7 mouse cellular contexts compared by ENCODE assay signal in the genomic region with DNA sequence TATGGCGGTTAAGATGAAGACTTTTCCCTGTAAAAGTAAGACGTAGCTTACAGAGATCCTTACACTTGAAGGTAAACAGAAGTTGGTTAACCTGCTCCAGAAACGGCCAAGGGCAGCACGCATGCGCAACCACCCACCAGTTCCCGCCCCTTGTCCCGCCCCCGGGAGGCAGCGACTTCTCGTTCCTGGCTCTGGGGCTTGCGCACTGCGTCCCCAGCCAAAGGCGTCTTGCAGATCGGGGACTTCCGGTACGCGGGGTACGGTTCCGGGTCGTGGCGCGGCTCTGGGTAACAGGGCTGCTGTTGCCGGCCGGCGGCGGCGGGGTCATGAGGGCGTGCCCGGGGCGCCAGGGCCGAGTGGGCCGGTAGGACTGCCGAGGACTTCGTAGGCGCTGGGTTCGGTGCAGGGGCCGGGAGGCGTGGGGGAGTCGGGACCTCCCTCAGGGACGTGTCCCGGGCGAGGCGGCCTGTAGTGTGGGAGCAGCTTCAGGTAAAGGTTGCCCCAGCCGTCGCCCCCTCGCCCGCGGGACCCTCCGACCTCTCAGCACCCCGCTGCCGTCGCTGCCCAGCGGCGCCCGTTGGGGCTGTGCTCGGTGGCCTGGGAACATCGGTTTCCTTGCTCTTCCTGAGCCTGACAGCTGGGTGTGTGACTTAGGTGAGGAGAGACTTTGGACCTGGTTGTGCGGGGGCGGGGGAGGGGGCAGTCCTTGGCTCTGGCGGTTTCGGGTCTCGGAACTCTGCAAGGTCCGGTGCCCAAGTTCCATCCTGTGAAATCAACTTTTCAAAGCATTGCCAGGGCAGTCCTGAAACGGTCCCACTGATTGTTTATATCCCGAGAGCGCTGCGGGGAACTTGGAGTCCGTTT. TPM values are rescaled to one million over a fixed set of nuclear protein-coding genes. Genes with fewer than 3 reads are reported as not detected.
DNase-seq lines count a peak whose midpoint lies in the region; ATAC-seq lines count a peak whose summit lies in the region.

A gene (plus strand): TSS at position 171 of the 864 bp plus-strand sequence.

- no peaks in the 10 kb centered on the region for H3K36me3 ChIP-seq in intestine, embryonic 16.5 days (ENCODE audit: control insufficient read depth, insufficient read depth, low read length)
- H3K36me3 ChIP-seq in midbrain, embryonic 11.5 days (ENCODE audit: control insufficient read depth, insufficient read depth, low read length), result no peaks in the 10 kb centered on the region

- peak within 1 kb of the TSS; percentile 94 for H3K9ac ChIP-seq in intestine, embryonic 16.5 days (ENCODE audit: low read depth, low read length)
- H3K9ac ChIP-seq in midbrain, embryonic 11.5 days (ENCODE audit: low read length), result peak within 1 kb of the TSS; percentile 72

- H3K4me2 ChIP-seq in intestine, embryonic 16.5 days (ENCODE audit: low read depth, low read length), result peak within 1 kb of the TSS; percentile 68
- H3K4me2 ChIP-seq in midbrain, embryonic 11.5 days, result peak within 1 kb of the TSS; percentile 86

- H3K27ac ChIP-seq in intestine, embryonic 16.5 days (ENCODE audit: low read length), result peak within 1 kb of the TSS; percentile 72
- no peak within 1 kb of the TSS; the same call in 1 of the 2 replicates for H3K27ac ChIP-seq in midbrain, embryonic 11.5 days (ENCODE audit: low read depth, low read length)

- under 1% methylated on average over 66 of the region's 68 CpGs for WGBS in intestine, embryonic 16.5 days
- under 1% methylated on average over 68 of the region's 68 CpGs for WGBS in midbrain, embryonic 11.5 days

- H3K27me3 ChIP-seq in intestine, embryonic 16.5 days (replicated peaks; ENCODE audit: control insufficient read depth, insufficient read depth, low read length), result no peaks in the 10 kb centered on the region
- H3K27me3 ChIP-seq in midbrain, embryonic 11.5 days (ENCODE audit: control insufficient read depth, insufficient read depth, low read length), result no peaks in the 10 kb centered on the region

- peak within 1 kb of the TSS; percentile 91 for H3K4me3 ChIP-seq in intestine, embryonic 16.5 days (ENCODE audit: low read length)
- peak within 1 kb of the TSS; percentile 61 for H3K4me3 ChIP-seq in midbrain, embryonic 11.5 days (ENCODE audit: low read depth, low read length)

- no peaks in the 10 kb centered on the region for H3K9me3 ChIP-seq in intestine, embryonic 16.5 days (ENCODE audit: control insufficient read depth, low read length)
- no peaks in the 10 kb centered on the region for H3K9me3 ChIP-seq in midbrain, embryonic 11.5 days (ENCODE audit: control insufficient read depth, low read length)

- intact Hi-C loops in left cerebral cortex, postnatal 36 days (cut with DNase I), result loop anchor here (1.0 kb wide), 1 partner anchor 34 kb away; a partner anchor contains a TSS

- peak; percentile 97 for DNase-seq in adrenal gland, adult 8-10 months
- peak; percentile 98 for DNase-seq in embryo, embryonic 9.5 days (ENCODE audit: extremely low spot score)
- DNase-seq in gastrocnemius, postnatal 4 days (ENCODE audit: low spot score in 2 of 2), result peak; percentile 92 to 98
- DNase-seq in left cerebral cortex, postnatal 36 days (ENCODE audit: low spot score in 2 of 2), result peak; percentile 95 to 97
- peak; percentile 99 for DNase-seq in midbrain, embryonic 11.5 days (ENCODE audit: low spot score, missing footprints)
- peak; percentile 98 for DNase-seq in skeletal muscle tissue, adult 2 months (ENCODE audit: low read depth, low spot score)

- peak; percentile 100 for ATAC-seq in intestine, embryonic 16.5 days
- peak; percentile 99 for ATAC-seq in midbrain, embryonic 11.5 days (ENCODE audit: low FRiP score)

- H3K4me1 ChIP-seq in intestine, embryonic 16.5 days (ENCODE audit: control insufficient read depth, insufficient read depth, low read length), result peaks cover 11% of the 10 kb centered on the region
- peaks cover 6% of the 10 kb centered on the region for H3K4me1 ChIP-seq in midbrain, embryonic 11.5 days (ENCODE audit: control insufficient read depth, insufficient read depth, low read length)

RNA-seq across cellular contexts. Expression of the gene that starts here (rescaled TPM):
- 100 to 1,000 TPM in 1 of 4 experiments, 10 to 100 TPM in 3; 70.0 to 102 (median 83.9) TPM for total RNA-seq in adrenal gland, adult 8-10 months (2022)
- 10 to 100 TPM; 50.8 to 51.7 TPM for total RNA-seq in gastrocnemius, postnatal 4 days (2021)
- 72.9 and 76.6 TPM in 2 replicates for polyA plus RNA-seq in intestine, embryonic 16.5 days (2015; fragmentation: Nextera tagmentation; extraction: Ambion mirVana)
- total RNA-seq in left cerebral cortex, postnatal 36 days (2021), result 10 to 100 TPM; 65.2 to 67.8 TPM
- 90.7 and 98.4 TPM in 2 replicates for polyA plus RNA-seq in midbrain, embryonic 11.5 days (2014; fragmentation: Nextera tagmentation; extraction: Ambion mirVana)
